Mouse (Mus musculus) G1E (cell line): ENCODE measurements around the gene Tekt4. TPM values are rescaled to one million over a fixed set of nuclear protein-coding genes. Genes with fewer than 3 reads are reported as not detected.

ENCODE experiments used
- ATAC-seq: 2 replicates; pipeline ENCODE4 v1.8.0; 2016; ENCODE audit warnings: mild to moderate bottlenecking; ENCODE audit not compliant: insufficient number of reproducible peaks, poor library complexity, low FRiP score, severe bottlenecking; ENCODE audit errors: extremely low read depth
- DNase-seq: peaks from one replicate; pipeline ENCODE4 v3.0.0; 2012; ENCODE audit warnings: low spot score
- H3K27me3 ChIP-seq: 2 replicates; pipeline ENCODE4 v1.6.1; 2012; ENCODE audit warnings: mild to moderate bottlenecking, low read length, inconsistent platforms; ENCODE audit not compliant: insufficient read depth
- H3K36me3 ChIP-seq: replicated peaks from 2 replicates; pipeline ENCODE3; 2012; ENCODE audit warnings: mild to moderate bottlenecking, inconsistent platforms
- H3K4me1 ChIP-seq: 2 replicates; pipeline ENCODE4 v1.6.1; 2012; ENCODE audit warnings: low read depth, low read length, inconsistent platforms, mixed read lengths; ENCODE audit not compliant: insufficient read depth
- H3K4me3 ChIP-seq: 2 replicates; pipeline ENCODE4 v1.5.1; 2012; ENCODE audit warnings: low read depth, mild to moderate bottlenecking, inconsistent platforms, low read length, moderate library complexity, mixed read lengths
- H3K9me3 ChIP-seq: replicated peaks from 2 replicates; pipeline ENCODE4 v1.6.1; 2012; ENCODE audit warnings: inconsistent platforms
- CTCF ChIP-seq: IDR thresholded peaks from 2 replicates; pipeline ENCODE4 v1.5.1; 2012; ENCODE audit warnings: low read depth, low read length, inconsistent platforms, mixed read lengths
- GATA1 ChIP-seq: IDR thresholded peaks from 2 replicates; pipeline ENCODE4 v1.6.1; 2012; ENCODE audit warnings: borderline replicate concordance, low read length, inconsistent platforms, mixed read lengths
- GATA2 ChIP-seq: IDR thresholded peaks from 2 replicates; pipeline ENCODE4 v1.6.1; 2012; ENCODE audit warnings: low read depth, low read length, inconsistent platforms, borderline replicate concordance
- POLR2AphosphoS5 ChIP-seq: IDR thresholded peaks from 2 replicates; pipeline ENCODE4 v1.6.1; 2012; ENCODE audit warnings: low read depth, low read length, inconsistent platforms; ENCODE audit not compliant: insufficient replicate concordance
- TAL1 ChIP-seq: conservative IDR thresholded peaks from 2 replicates; pipeline ENCODE4 v1.6.1; 2012; ENCODE audit warnings: low read depth, low read length, inconsistent platforms, mixed read lengths
- polyA plus RNA-seq: library from polyadenylated mRNA; stranded (reverse); fragments of >175 nt; gene quantifications from 2 replicates; pipeline ENCODE4 v1.2.3, GENCODE M21; 2012
- total RNA-seq, 2 experiments: library from RNA; stranded (forward) in 1 of 2; stranded (reverse) in 1 of 2; fragments of 200-1000 nt in 1 of 2; fragments of >200 nt in 1 of 2; fragmentation: Nextera tagmentation in 1 of 2; gene quantifications; 2 replicates each; pipeline ENCODE4 v1.2.3; 2014 to 2017

The Tekt4 gene
- total RNA-seq (2014; fragmentation: Nextera tagmentation) = not detected in 2 replicates
- not detected in 2 replicates for total RNA-seq (2017)
- polyA plus RNA-seq = not detected in 2 replicates

DNA sequence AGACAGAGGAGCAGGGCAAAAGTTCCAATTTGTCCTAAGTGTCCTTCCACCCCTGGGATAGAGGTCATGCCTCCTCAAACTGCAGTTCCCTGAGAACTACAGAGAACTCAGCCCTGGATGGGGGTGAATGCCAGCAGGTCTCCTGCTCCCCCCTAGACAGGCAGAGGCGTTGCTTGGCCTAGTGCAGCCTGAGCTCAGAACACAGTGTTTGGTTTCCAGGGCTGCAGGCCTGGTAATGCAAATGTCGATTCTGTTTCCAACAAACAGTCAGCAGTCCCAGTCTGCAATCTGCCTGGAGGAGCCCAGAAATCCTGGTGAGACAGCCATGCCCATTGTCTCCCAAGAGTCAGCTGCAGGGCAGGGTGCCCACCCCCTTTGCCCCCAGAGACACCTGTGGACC lies at the start of gene Tekt4:
Tekt4 (plus strand) TSS at position 344 of the 400 bp plus-strand sequence.
- Histone ChIP-seq H3K4me1 (no peaks in the 10 kb centered on the region), H3K27me3 (peaks cover 15% of the 10 kb centered on the region; the same call in 1 of the 2 replicates), H3K36me3 (no peaks in the 10 kb centered on the region), H3K4me3 (no peak within 1 kb of the TSS), H3K9me3 (no peaks in the 10 kb centered on the region)
- ATAC-seq (no peak), DNase-seq (no peak)
- TF ChIP-seq POLR2AphosphoS5 = no peak
- no peak for TF ChIP-seq TAL1
- no peak for TF ChIP-seq GATA2
- TF ChIP-seq GATA1 = no peak
- TF ChIP-seq CTCF = no peak

- ATAC-seq (no peak), DNase-seq (no peak)
- TF ChIP-seq GATA1 = no peak
- H3K4me3 ChIP-seq = no peak overlapping the region
- peaks cover 6% of the 10 kb centered on the region; the same call in 1 of the 2 replicates for H3K27me3 ChIP-seq
- no peaks in the 10 kb centered on the region for H3K9me3 ChIP-seq
- H3K4me1 ChIP-seq = no peaks in the 10 kb centered on the region
- H3K36me3 ChIP-seq = no peaks in the 10 kb centered on the region
These were observed 49.1 kb upstream of the Tekt4 start for GRCm38 (mm10) chr17:25405224-25405895.

DNA sequence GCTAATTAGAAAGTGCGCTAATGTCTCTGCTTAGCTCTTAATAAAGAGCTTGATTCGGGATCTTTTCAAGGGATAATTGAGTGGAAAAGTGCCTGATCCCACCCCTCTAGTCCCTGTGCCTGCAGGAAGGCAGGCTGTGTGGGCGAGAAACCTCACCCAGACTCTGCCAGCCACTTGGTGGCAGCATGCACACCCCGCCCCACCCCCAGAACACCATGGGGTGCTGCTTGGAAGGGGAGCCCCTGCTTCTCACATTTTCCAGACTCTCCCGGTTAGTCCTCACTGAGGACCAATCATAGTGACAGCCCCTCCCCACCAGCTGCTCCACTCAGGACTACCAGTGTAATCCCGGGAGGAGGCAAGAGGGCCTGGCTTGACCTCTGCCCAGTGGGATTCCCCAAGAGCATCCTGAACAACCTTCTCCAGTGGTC lies 48.4 kb upstream of the Tekt4 start:
- ATAC-seq = no peak
- Histone ChIP-seq H3K27me3 (peaks cover 10% of the 10 kb centered on the region), H3K9me3 (no peaks in the 10 kb centered on the region)

DNA sequence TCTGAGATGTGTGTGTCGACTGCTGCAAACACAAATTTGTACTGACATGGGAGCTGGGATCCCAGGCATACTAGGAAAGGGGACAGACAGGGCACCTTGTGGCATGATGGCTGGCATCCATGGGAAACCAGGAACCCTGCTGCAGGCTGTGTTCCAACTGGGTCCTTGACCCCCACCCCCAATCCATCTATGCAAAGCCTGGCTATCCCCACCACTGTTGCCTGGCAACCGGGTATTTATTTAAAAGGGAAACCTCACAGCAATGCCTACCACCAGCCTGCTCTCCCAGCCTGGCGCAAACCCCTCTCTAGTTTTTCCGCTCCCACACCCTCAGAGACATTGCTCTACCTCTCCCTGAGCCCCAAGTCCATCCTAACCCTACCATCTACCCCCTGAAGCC lies 47.1 kb upstream of the Tekt4 start:
- Histone ChIP-seq H3K4me1 (no peaks in the 10 kb centered on the region), H3K9me3 (no peaks in the 10 kb centered on the region), H3K27me3 (peaks cover 15% of the 10 kb centered on the region), H3K4me3 (no peak overlapping the region), H3K36me3 (no peaks in the 10 kb centered on the region)
- DNase-seq (no peak), ATAC-seq (no peak)
- TF ChIP-seq GATA2 = no peak
- TF ChIP-seq CTCF = no peak
- no peak for TF ChIP-seq GATA1
- no peak for TF ChIP-seq TAL1
- TF ChIP-seq POLR2AphosphoS5 = no peak

More for the DNA sequence above, 48.4 kb upstream of the Tekt4 start:
- H3K36me3 ChIP-seq = no peaks in the 10 kb centered on the region
- no peaks in the 10 kb centered on the region for H3K4me1 ChIP-seq
- no peak overlapping the region for H3K4me3 ChIP-seq
- TF ChIP-seq GATA1 = no peak
- TF ChIP-seq POLR2AphosphoS5 = no peak
- TF ChIP-seq TAL1 = no peak
- no peak for TF ChIP-seq CTCF
- TF ChIP-seq GATA2 = no peak
- DNase-seq = no peak

- no peak; the same call in 1 of the 2 replicates for ATAC-seq
- DNase-seq = no peak
- no peak overlapping the region for H3K4me3 ChIP-seq
- H3K4me1 ChIP-seq = no peaks in the 10 kb centered on the region
- peaks cover 17% of the 10 kb centered on the region for H3K27me3 ChIP-seq
- H3K36me3 ChIP-seq = no peaks in the 10 kb centered on the region
- no peak for TF ChIP-seq GATA2
- H3K9me3 ChIP-seq = no peaks in the 10 kb centered on the region
These were observed 46.0 kb upstream of the Tekt4 start for GRCm38 (mm10) chr17:25408302-25408999.

- no peak for DNase-seq
- H3K27me3 ChIP-seq = peaks cover 20% of the 10 kb centered on the region
These were observed 44.8 kb upstream of the Tekt4 start for GRCm38 (mm10) chr17:25409621-25410020.

GRCm38 (mm10) chr17:25410180-25410579 lies 44.2 kb upstream of the Tekt4 start:
- H3K4me1 ChIP-seq = no peaks in the 10 kb centered on the region
- H3K4me3 ChIP-seq = no peak overlapping the region
- ATAC-seq (no peak), DNase-seq (no peak)
- no peaks in the 10 kb centered on the region for H3K36me3 ChIP-seq
- TF ChIP-seq GATA2 (no peak), GATA1 (no peak), CTCF (no peak), POLR2AphosphoS5 (no peak), TAL1 (no peak)
- H3K27me3 ChIP-seq = peaks cover 20% of the 10 kb centered on the region
- H3K9me3 ChIP-seq = no peaks in the 10 kb centered on the region

More at GRCm38 (mm10) chr17:25409621-25410020, 44.8 kb upstream of the Tekt4 start:
- H3K9me3 ChIP-seq = no peaks in the 10 kb centered on the region
- H3K4me3 ChIP-seq = no peak overlapping the region
- no peaks in the 10 kb centered on the region for H3K4me1 ChIP-seq
- ATAC-seq = no peak
- no peak for TF ChIP-seq GATA1
- no peak for TF ChIP-seq POLR2AphosphoS5
- no peak for TF ChIP-seq CTCF
- TF ChIP-seq TAL1 = no peak
- TF ChIP-seq GATA2 = no peak
- no peaks in the 10 kb centered on the region for H3K36me3 ChIP-seq
